Mouse (Mus musculus) myocyte (in vitro differentiated cells): ENCODE data around the gene Creb3l2.

Experiments
- MAX ChIP-seq: IDR thresholded peaks from one replicate; pipeline ENCODE4 v1.6.1; 2011; ENCODE audit warnings: low read depth, mild to moderate bottlenecking, control low read depth
- MYOD1 ChIP-seq, 3 experiments: IDR thresholded peaks; one replicate each; pipeline ENCODE4 v1.6.1; 2011; ENCODE audit warnings: control low read depth in 2 of 3, low read depth in 2 of 3, mild to moderate bottlenecking in 2 of 3, moderate library complexity in 1 of 3; ENCODE audit not compliant: insufficient read length in 2 of 3, control insufficient read depth in 1 of 3
- POLR2A ChIP-seq: IDR thresholded peaks from one replicate; pipeline ENCODE4 v1.6.1; 2011; ENCODE audit warnings: low read depth, mild to moderate bottlenecking, control low read depth, moderate library complexity; ENCODE audit not compliant: insufficient read length
- USF1 ChIP-seq: IDR thresholded peaks from one replicate; pipeline ENCODE4 v1.6.1; 2011; ENCODE audit warnings: low read depth, mild to moderate bottlenecking, control low read depth, moderate library complexity

DNA sequence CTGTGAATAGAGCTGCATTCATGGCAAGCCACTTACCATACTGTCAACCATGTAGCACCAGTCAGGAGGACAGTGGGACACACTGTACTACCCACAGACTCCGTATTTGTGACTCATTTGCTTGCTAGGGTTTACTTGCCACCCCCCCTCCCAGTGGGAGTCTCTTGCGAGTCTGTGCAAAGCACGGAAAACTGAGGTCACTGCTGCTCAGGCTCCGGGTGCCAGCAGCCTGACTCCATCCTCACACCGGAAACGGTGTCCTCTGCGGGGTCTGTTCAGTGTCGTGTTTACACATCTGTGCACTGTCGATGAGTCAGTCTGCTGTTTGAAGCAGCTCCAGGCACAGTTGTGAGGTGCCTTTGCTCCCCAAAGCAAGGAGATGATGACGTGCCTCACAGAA, 43.0 kb downstream of the Creb3l2 start:
- no peak for TF ChIP-seq USF1
- no peak for TF ChIP-seq POLR2A
- no peak for TF ChIP-seq MAX
- TF ChIP-seq MYOD1 (IDR thresholded peaks at IDR 0.05; ENCODE audit: control insufficient read depth in 1 of 3, insufficient read length in 2 of 3, low read depth in 2 of 3) = peak in 1 of 3 experiments; percentile 86
